Mouse (Mus musculus): ENCODE data around the gene Dnmt3a. TPM values are rescaled to one million over a fixed set of nuclear protein-coding genes. Genes with fewer than 3 reads are reported as not detected.

The Dnmt3a gene
- 18.7 TPM for polyA plus RNA-seq (2014; fragmentation: Illumina TruSeq; extraction: RNeasy Lipid Tissue Mini Kit (QIAGEN cat#74804))

GRCm38 (mm10) chr12:3805852-3806251 is at the start of gene Dnmt3a:
Gene Dnmt3a, plus strand, starts transcription at chr12:3806007.

GRCm38 (mm10) chr12:3954651-3955050 is 148.8 kb downstream of the Dnmt3a start, which contains the start of gene Pomc:
Gene Pomc, plus strand, starts transcription at chr12:3954951.

Other genes with a start within 250 kb of the Dnmt3a start
- 5.6 TPM for gene Dtnb, start 233.6 kb upstream of the Dnmt3a start, polyA plus RNA-seq (2014; fragmentation: Illumina TruSeq; extraction: RNeasy Lipid Tissue Mini Kit (QIAGEN cat#74804))
- gene Pomc, start 148.9 kb downstream of the Dnmt3a start, polyA plus RNA-seq (2014; fragmentation: Illumina TruSeq; extraction: RNeasy Lipid Tissue Mini Kit (QIAGEN cat#74804)): not detected
- gene Efr3b, start 232.9 kb downstream of the Dnmt3a start, polyA plus RNA-seq (2014; fragmentation: Illumina TruSeq; extraction: RNeasy Lipid Tissue Mini Kit (QIAGEN cat#74804)): 5.0 TPM